Mouse (Mus musculus): ENCODE measurements around the gene Ppl. TPM values are rescaled to one million over a fixed set of nuclear protein-coding genes. Genes with fewer than 3 reads are reported as not detected.

The Ppl gene
- 0.19 TPM in 2 replicates for polyA plus RNA-seq (2015; fragmentation: Nextera tagmentation; extraction: Ambion mirVana)

DNA sequence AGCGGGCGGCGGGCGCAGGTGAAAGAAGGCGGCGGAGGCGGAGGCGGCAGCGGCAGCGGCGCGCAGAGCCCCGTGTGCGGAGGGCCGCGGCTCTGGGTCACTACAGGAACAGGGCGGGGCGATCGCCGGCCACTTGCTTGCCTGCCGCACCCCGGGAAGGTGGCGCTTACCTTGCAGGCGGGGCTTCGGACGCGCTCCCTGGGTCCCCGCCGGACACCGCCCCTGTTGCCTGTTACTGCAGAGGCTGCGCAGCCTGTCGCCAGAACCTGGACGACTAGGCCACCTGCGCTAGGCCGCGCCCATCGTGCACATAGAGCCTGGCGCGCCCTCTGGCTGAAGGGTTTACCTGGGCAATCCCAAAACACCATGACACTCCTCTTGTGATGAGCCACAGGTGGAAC is at the start of gene Ppl:
TSS of gene Ppl (minus strand) at position 21 of the 401 bp plus-strand sequence.
- H3K9ac ChIP-seq (replicated peaks), result no peak within 1 kb of the TSS
- H3K9me3 ChIP-seq, result no peaks in the 10 kb centered on the region
- H3K4me3 ChIP-seq, result peak within 1 kb of the TSS; percentile 26
- peaks cover 56% of the 10 kb centered on the region for H3K27me3 ChIP-seq
- H3K36me3 ChIP-seq, result no peaks in the 10 kb centered on the region
- WGBS, result 1% methylated on average over 39 of the region's 39 CpGs
- no peak within 1 kb of the TSS for H3K27ac ChIP-seq (replicated peaks)
- peaks cover 11% of the 10 kb centered on the region for H3K4me1 ChIP-seq
- ATAC-seq (replicated peaks), result no peak
- H3K4me2 ChIP-seq (replicated peaks), result peak within 1 kb of the TSS; percentile 41

- no peak overlapping the region for H3K4me3 ChIP-seq
Measured at GRCm38 (mm10) chr16:5172636-5173035, 40.4 kb upstream of the Ppl start.

DNA sequence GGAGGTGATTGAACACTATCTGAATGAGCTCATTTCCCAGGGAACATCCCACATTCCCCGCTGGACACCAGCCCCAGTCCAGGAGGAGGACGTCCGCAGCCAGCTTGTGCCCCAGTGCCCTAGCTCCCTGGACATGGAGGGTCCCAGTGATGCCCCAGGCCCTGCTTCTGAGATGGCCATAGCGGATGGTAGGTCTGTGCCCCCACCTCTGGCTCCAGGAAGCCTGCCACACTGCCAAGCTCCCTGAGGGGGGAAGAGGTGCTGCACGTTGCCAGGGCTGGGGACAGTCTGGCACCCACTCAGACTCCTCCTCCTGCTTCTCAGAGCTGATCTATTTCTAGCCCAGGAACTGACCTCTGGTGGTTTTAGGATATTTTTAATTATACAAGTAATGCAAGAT is 36.6 kb upstream of the Ppl start:
- ATAC-seq (replicated peaks), result no peak
- Histone ChIP-seq H3K4me2 (replicated peaks) (no peak overlapping the region), H3K27ac (replicated peaks) (no peak overlapping the region), H3K36me3 (no peaks in the 10 kb centered on the region), H3K4me3 (no peak overlapping the region), H3K9ac (replicated peaks) (no peak overlapping the region), H3K9me3 (no peaks in the 10 kb centered on the region), H3K27me3 (no peaks in the 10 kb centered on the region), H3K4me1 (no peaks in the 10 kb centered on the region)
- 71% methylated on average over 5 of the region's 5 CpGs for WGBS

More at GRCm38 (mm10) chr16:5172636-5173035, 40.4 kb upstream of the Ppl start:
- no peaks in the 10 kb centered on the region for H3K36me3 ChIP-seq
- no peak overlapping the region for H3K27ac ChIP-seq (replicated peaks)
- H3K4me2 ChIP-seq (replicated peaks), result no peak overlapping the region
- H3K4me1 ChIP-seq, result no peaks in the 10 kb centered on the region
- H3K9me3 ChIP-seq, result no peaks in the 10 kb centered on the region
- no peak for ATAC-seq (replicated peaks)
- H3K9ac ChIP-seq (replicated peaks), result no peak overlapping the region
- WGBS, result 96% methylated on average over 6 of the region's 6 CpGs
- H3K27me3 ChIP-seq, result no peaks in the 10 kb centered on the region

DNA sequence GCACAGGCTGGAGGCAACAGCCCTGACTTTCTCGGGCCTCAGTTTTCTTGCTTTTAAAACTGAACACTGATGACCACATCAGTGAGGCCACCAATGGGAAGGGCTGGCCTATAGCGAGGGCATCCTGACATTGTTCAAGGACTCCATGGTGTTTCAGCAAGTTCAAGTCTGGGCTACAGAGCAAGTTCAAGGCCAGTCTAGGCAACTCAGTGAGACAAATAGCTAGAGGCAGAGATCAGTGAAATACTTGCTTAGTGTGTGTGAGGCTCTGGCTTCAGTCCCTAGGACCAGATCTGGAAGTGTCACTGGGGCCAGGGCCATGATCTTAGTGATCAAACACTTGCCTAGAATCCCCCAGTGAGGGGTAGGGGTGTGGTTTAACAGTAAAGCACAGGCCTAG is 35.8 kb upstream of the Ppl start:
- no peak overlapping the region for H3K27ac ChIP-seq (replicated peaks)
- H3K9me3 ChIP-seq, result no peaks in the 10 kb centered on the region
- H3K4me2 ChIP-seq (replicated peaks), result no peak overlapping the region
- no peaks in the 10 kb centered on the region for H3K36me3 ChIP-seq
- H3K9ac ChIP-seq (replicated peaks), result no peak overlapping the region
- H3K27me3 ChIP-seq, result no peaks in the 10 kb centered on the region
- H3K4me1 ChIP-seq, result no peaks in the 10 kb centered on the region
- ATAC-seq (replicated peaks), result no peak
- no peak overlapping the region for H3K4me3 ChIP-seq
- WGBS, result 80% methylated on average over 2 of the region's 2 CpGs

DNA sequence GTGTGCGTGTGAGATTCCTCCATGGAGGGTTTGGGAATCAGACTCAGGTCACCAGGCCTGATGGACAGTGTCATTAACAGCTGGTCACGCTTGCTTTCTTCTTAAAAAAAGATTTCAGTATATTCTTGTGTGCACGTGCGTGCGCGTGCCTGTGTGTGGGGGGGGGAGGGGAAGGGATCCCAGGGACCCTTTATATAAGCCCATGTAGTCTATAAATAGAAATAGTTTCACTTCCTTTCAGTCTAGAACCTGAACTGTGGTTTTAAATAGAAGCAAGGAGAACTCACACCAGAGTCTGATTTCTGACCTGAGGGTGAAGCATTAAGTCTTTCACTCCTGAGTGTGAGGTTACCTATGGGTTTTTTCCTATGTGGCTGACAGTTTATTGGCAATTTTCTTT is 32.1 kb upstream of the Ppl start:
- Histone ChIP-seq H3K4me1 (no peaks in the 10 kb centered on the region), H3K27ac (replicated peaks) (no peak overlapping the region), H3K4me3 (no peak overlapping the region), H3K9me3 (no peaks in the 10 kb centered on the region), H3K9ac (replicated peaks) (no peak overlapping the region), H3K4me2 (replicated peaks) (no peak overlapping the region), H3K36me3 (no peaks in the 10 kb centered on the region), H3K27me3 (no peaks in the 10 kb centered on the region; the same call in 1 of the 2 replicates)
- 80% methylated on average over 6 of the region's 6 CpGs for WGBS
- ATAC-seq (replicated peaks), result no peak

GRCm38 (mm10) chr16:5159248-5159647 is 27.0 kb upstream of the Ppl start:
- Histone ChIP-seq H3K9ac (replicated peaks) (no peak overlapping the region), H3K27me3 (no peaks in the 10 kb centered on the region; the same call in 1 of the 2 replicates), H3K4me3 (no peak overlapping the region), H3K4me2 (replicated peaks) (no peak overlapping the region), H3K4me1 (no peaks in the 10 kb centered on the region), H3K27ac (replicated peaks) (no peak overlapping the region), H3K9me3 (no peaks in the 10 kb centered on the region), H3K36me3 (no peaks in the 10 kb centered on the region)
- 88% methylated on average over 8 of the region's 8 CpGs for WGBS
- no peak for ATAC-seq (replicated peaks)

- H3K9me3 ChIP-seq, result no peaks in the 10 kb centered on the region
- no peaks in the 10 kb centered on the region for H3K4me1 ChIP-seq
- H3K9ac ChIP-seq (replicated peaks), result no peak overlapping the region
- no peak for ATAC-seq (replicated peaks)
- no peak overlapping the region for H3K4me2 ChIP-seq (replicated peaks)
- H3K4me3 ChIP-seq, result no peak overlapping the region
- no peaks in the 10 kb centered on the region; the same call in 1 of the 2 replicates for H3K27me3 ChIP-seq
- H3K36me3 ChIP-seq, result no peaks in the 10 kb centered on the region
- 84% methylated on average over 3 of the region's 3 CpGs for WGBS
- H3K27ac ChIP-seq (replicated peaks), result no peak overlapping the region
Measured at GRCm38 (mm10) chr16:5157113-5157512, 24.9 kb upstream of the Ppl start.

DNA sequence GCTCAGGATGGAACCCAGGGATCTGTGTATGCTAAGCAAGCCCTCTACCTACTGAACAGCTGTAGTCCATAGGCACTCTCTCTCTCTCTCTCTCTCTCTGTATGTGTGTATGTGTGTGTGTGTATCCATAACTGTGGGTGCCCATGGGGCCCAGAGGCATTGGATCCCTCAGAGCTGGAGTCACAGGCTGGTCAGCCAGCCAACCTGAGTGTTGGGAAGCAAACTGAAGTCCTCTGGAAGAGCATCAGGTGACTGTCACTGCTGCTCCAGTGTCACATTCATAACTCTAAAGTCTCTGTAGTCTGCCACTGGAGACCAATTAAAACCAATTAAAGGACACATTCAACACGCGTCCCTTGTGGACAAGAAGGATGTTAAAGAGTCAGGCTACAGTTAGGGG is 24.3 kb upstream of the Ppl start:
- H3K4me3 ChIP-seq, result no peak overlapping the region
- H3K36me3 ChIP-seq, result no peaks in the 10 kb centered on the region
- no peak overlapping the region for H3K4me2 ChIP-seq (replicated peaks)
- no peaks in the 10 kb centered on the region for H3K9me3 ChIP-seq
- 58% methylated on average over 2 of the region's 2 CpGs for WGBS
- no peak for ATAC-seq (replicated peaks)
- H3K9ac ChIP-seq (replicated peaks), result no peak overlapping the region
- H3K4me1 ChIP-seq, result no peaks in the 10 kb centered on the region
- no peak overlapping the region for H3K27ac ChIP-seq (replicated peaks)
- no peaks in the 10 kb centered on the region; the same call in 1 of the 2 replicates for H3K27me3 ChIP-seq

DNA sequence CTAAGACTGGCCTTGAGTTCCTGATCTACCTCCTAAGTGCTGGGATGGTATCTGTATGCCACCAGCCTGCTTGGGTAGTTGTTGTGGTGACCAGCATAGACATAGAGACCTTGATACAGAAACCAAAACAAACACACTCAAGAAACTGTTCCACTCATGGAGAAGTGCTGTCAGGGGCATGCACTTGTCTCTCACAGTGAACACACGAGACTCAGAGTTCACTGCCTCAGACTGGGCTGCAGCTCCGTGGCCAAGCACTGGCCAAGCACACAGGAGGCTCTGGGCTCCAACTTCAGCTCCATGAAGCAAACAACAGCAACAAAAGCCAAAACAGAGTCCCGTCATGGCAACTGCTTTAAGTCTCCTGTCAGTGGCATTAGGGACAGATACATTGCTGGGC is 22.8 kb upstream of the Ppl start:
- H3K27ac ChIP-seq (replicated peaks), result no peak overlapping the region
- no peaks in the 10 kb centered on the region for H3K9me3 ChIP-seq
- H3K4me3 ChIP-seq, result no peak overlapping the region
- no peaks in the 10 kb centered on the region for H3K4me1 ChIP-seq
- H3K27me3 ChIP-seq, result no peaks in the 10 kb centered on the region; the same call in 1 of the 2 replicates
- H3K9ac ChIP-seq (replicated peaks), result no peak overlapping the region
- WGBS, result 66% methylated on average over 3 of the region's 3 CpGs
- no peaks in the 10 kb centered on the region for H3K36me3 ChIP-seq
- no peak for ATAC-seq (replicated peaks)
- no peak overlapping the region for H3K4me2 ChIP-seq (replicated peaks)

DNA sequence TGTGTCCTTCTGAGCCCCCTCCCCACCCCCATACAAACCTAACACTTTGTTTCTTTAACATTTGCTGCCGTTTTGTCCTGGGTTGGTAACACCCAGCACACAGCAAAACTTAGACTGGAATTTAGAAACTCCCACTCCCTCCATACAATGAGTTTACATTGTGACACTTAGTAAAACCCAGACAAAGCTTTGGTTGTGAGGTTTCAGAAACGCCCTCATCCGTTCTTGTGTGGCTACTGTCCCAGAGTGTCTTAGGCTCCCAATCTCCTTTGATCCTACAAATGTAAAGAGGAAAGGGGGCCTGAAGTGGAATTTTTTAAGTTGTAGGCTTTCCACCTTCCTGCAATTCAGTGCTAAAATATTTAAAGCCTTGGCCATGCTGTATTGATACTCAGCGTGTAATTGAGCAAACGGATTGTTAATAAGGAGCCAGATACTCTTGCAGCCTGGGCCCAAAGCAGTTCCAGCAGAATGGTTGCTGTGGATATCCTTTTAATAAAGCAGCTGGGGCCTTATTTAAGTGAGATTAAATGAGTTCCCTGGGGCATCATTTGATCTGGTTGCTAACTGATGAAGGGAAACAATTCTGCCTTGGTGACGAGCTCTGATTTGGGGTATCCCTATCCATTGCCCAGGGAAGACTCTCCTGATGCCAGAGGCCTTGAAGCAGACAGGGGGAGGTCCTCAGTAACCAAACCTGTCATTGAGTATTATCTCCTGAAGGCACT is 21.2 kb upstream of the Ppl start:
- Histone ChIP-seq H3K9ac (replicated peaks) (no peak overlapping the region; the same call in 1 of the 2 replicates), H3K9me3 (no peaks in the 10 kb centered on the region), H3K36me3 (no peaks in the 10 kb centered on the region), H3K27ac (replicated peaks) (no peak overlapping the region), H3K27me3 (no peaks in the 10 kb centered on the region), H3K4me2 (replicated peaks) (no peak overlapping the region), H3K4me3 (no peak overlapping the region), H3K4me1 (no peaks in the 10 kb centered on the region)
- ATAC-seq (replicated peaks), result no peak
- 11% methylated on average over 6 of the region's 6 CpGs for WGBS

GRCm38 (mm10) chr16:5150544-5150943 is 18.3 kb upstream of the Ppl start:
- no peak overlapping the region for H3K4me3 ChIP-seq
- no peaks in the 10 kb centered on the region for H3K9me3 ChIP-seq
- no peak overlapping the region for H3K27ac ChIP-seq (replicated peaks)
- ATAC-seq (replicated peaks), result no peak
- H3K36me3 ChIP-seq, result no peaks in the 10 kb centered on the region
- H3K27me3 ChIP-seq, result 0 out of 2 replicates have a peak, but pooled peaks cover 9% of the 10 kb centered on the region
- no peak overlapping the region for H3K4me2 ChIP-seq (replicated peaks)
- no peak overlapping the region for H3K9ac ChIP-seq (replicated peaks)
- H3K4me1 ChIP-seq, result peaks cover 16% of the 10 kb centered on the region
- WGBS, result 65% methylated on average over 10 of the region's 10 CpGs

DNA sequence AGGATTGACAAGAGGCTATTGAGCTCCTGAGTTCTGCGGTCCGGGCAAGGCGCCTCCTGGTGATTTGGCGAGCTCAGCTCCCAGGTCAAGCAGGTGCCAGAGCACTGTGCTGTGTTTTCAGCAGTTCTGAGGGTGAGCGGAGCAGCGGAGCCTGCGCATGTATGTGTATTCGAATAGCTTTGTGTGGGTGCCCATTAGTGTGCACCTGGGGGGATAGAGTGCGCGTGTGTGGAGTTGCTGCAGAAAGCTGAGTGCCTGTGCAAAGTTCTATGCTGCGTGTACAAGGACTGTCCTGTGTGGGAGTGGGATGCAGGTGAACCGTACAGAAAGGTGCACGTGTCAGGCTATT is 14.8 kb upstream of the Ppl start, which contains the start of gene Sec14l5:
TSS of gene Sec14l5 (plus strand) at position 73 of the 349 bp plus-strand sequence.
- no peaks in the 10 kb centered on the region for H3K36me3 ChIP-seq
- H3K27ac ChIP-seq (replicated peaks), result no peak within 1 kb of the TSS
- peak within 1 kb of the TSS; percentile 39 for H3K4me3 ChIP-seq
- 0 out of 2 replicates have a peak, but pooled peaks cover 9% of the 10 kb centered on the region for H3K27me3 ChIP-seq
- H3K9me3 ChIP-seq, result no peaks in the 10 kb centered on the region
- peak within 1 kb of the TSS; percentile 33 for H3K9ac ChIP-seq (replicated peaks)
- H3K4me1 ChIP-seq, result peaks cover 16% of the 10 kb centered on the region
- H3K4me2 ChIP-seq (replicated peaks), result peak within 1 kb of the TSS; percentile 72
- 10% methylated on average over 13 of the region's 13 CpGs for WGBS
- ATAC-seq (replicated peaks), result no peak; the same call in 1 of the 2 replicates
